Mouse (Mus musculus): ENCODE measurements at regions not wholly inside any gene's neighbourhood (a gene's known extent, or its start where the extent isn't known, plus 50 kb on each side); places are given as distances from the start of the nearest gene placed in this dataset.

DNA sequence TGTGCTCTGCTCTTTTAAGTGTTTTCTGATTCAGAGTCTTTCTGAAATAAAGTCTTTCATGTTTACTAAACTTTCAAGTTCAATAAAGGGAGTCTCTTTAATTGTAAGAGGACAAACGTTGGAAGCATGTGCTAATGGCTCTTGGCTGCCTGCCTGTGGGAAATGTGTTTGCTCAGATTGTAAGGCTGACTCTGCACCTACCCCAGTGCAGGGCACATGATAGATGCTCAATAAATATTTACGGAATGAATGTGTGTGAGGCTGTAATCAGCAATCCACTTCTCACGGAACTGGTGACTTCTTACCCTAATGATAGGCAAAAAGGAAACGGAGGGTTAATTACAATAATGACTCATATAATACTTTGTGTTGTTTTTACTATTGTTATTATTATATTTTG is 389.0 kb upstream of the Klf4 start:
- no peak for DNase-seq

DNA sequence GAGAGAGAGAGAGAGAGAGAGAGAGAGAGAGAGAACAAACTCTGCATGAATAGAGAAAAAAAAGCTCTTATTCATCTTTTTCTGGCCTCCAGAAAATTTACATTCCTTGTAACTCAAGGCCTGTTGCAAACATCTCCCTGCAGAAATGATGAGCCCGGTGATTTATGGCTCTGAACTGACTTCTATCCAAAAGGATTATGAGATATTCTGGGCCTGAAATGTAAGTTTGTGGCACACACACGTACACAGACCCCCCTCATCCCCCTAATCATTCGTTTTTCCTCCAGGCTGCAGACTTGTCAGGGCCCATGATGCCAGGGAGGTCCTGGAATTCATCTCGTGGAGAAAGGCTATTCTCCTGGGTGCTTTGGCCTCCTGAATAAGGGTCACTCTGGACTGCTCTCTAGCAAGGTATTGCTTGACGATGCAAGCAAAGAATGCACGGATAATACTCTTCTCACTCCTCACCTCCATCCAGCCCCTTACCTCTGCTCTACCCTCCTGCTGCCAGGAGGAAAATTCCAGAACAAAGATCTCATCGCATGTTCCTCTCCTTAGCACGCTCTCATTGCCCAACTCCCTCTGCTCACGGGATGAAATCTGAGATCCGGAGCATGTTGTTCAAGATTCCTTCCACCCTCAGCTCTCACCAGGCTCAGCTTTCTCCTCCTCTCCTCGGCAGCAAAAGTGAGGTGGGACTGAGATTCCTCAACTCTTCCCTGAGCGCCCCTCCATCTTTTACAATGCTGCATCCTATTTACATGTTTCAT is 362.0 kb upstream of the Klf4 start:
- DNase-seq: no peak

DNA sequence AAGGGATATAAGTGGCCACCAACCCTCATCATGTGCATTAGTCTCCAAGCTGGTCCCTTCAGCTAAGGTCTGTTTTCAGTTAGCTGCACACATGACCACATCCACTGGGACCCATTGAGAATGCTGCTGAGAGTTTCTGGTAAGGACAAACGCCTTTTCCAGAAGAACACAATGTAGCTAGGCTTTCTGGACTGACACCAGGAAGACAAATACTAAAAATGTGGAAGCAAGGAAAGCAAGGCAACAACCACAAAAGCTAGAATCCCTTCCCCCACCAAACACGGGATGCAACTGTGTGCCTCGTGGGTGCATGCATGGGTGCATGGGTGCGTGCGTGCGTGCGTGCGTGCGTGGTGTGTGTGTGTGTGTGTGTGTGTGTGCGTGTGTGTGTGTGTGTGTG is 359.4 kb upstream of the Klf4 start:
- no peak for DNase-seq

- no peak for DNase-seq
Measured at GRCm38 (mm10) chr4:55887581-55887980, 355.3 kb upstream of the Klf4 start.

- no peak for DNase-seq
Measured at GRCm38 (mm10) chr4:55882541-55882940, 350.3 kb upstream of the Klf4 start.

GRCm38 (mm10) chr4:55875304-55875703 is 343.0 kb upstream of the Klf4 start:
- DNase-seq: no peak

- DNase-seq: peak; percentile 2
Measured at GRCm38 (mm10) chr4:55874875-55875274, 342.6 kb upstream of the Klf4 start.

- DNase-seq: no peak
Measured at GRCm38 (mm10) chr4:55874276-55874675, 342.0 kb upstream of the Klf4 start.

- no peak for DNase-seq
Measured at GRCm38 (mm10) chr4:55860055-55860454, 327.8 kb upstream of the Klf4 start.

DNA sequence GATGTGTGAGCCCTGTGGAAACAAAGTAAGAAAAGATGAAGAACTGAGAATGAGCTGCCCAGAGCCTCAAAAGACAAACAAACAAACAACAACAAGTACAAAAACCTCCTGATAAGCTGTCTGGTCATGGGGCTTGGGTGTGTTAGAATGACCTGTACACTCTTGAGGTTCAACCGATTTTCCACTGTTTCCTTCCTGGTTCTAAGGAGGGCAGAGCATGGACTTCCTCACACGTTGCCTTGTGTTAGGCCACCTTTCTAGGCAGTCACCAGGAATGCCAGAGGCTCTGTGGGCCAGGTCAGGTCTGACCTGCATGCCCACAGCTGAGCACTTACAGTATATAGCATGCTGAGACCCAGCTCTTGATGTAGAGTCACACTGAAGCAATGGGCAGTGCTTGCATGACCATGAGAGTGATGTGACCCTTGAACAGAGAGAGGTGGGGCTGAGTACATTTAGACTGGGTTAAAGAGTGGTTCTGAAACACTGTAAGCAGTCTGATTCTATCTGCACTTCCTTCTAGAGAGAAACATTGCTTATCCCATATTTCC is 327.0 kb upstream of the Klf4 start:
- DNase-seq: no peak

DNA sequence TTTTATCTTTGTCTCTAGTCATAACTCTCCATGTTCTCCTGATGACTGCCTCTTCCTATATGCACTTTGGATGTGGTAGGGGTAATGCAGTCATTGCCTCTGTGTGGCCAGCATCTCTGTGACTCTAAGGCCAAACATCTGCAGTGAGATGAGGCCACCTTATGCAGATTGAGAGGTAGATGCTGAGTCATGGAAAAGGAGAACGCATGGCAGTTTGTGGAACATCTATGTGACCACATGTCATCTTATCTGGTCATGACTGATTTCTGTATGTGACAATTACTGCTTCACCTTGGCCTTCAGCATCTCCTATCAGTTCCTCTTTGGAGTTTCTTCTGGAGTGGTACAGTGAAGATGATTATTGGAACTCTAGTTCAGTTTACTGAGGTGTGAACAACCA is 319.2 kb upstream of the Klf4 start:
- no peak for DNase-seq

DNA sequence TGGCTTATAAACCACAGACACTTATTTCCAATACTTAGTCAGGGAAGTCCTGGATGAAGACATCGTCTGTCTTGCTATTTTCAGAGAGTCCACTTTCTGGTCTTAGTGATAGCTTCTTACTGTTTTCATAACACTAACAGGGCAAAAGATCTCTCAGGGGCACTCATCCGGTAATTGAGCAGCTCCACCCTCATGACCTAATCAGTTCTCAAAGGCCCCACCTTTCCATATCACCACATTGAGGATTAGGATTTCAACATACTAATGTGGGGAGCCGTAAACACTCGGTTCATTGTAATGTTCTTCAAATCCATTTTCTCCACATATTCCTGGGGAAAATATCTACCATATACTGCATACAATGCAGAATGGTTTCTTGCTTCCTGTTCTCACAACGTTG is 318.8 kb upstream of the Klf4 start:
- DNase-seq: no peak

DNA sequence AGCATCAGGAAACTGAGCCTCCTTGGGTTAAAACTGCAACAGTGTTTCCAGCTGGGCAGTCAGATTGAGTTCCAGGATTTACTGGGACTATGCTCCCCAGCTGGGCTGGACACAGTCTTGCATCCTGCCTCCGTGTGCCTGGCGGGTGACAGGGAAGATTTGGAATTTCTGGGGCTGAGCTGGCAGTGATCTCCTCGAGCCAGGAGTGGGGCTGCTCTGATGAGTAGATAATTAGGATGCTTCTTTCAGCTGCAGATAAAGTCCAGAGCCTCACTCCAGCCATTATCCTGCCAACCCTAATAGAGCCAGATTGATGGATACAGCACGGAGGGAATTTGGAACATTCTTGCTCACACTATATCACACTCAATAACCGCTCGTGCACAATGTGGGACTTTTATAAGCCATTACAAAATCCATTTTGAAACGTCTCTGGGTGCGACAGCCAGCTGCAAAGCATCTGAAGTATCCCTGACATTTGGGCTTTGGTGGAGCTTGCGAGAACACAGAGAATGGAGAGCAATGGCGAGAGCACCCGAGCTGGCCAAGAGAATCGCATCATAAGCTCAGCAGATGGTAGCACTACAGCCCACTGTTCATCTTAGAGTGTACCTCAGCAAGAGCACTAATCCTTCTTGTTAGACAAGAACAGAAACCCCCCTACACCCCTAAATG is 311.6 kb upstream of the Klf4 start:
- no peak for DNase-seq

- no peak for DNase-seq
Measured at GRCm38 (mm10) chr4:55838568-55838967, 306.3 kb upstream of the Klf4 start.

DNA sequence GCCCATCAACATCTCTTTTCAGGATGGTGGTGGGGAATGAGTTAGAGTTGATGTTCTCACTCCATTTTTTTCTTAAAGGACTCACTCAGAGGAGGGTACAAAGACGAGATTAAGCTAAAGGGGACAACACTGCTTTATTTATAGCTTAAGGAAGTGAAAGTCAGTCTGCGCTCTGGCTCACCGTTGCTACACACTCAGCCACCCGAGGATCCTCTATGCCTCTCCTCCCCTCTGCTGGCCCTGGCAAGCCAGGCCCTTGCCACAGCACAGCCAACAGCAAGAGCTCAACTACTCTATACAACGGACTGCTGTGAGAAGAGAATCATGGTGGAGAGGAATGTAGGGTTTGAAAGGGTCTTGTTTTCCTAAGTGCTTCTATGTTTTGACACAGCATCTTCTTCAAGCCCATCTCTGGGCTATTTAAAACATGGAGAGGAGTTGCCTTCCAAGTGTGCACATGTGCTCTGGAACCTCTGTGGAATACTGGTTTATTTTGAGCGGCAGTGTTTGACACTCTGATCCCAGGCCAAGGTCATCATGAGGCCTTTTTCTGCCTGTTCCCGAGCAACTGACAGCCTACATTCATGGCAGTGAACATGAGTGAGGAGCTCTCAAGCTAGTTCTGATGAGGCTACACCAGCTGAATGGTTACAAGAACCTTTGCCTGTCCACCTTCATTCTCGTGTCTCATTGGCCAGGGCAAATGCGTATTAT is 291.9 kb upstream of the Klf4 start:
- DNase-seq: no peak

DNA sequence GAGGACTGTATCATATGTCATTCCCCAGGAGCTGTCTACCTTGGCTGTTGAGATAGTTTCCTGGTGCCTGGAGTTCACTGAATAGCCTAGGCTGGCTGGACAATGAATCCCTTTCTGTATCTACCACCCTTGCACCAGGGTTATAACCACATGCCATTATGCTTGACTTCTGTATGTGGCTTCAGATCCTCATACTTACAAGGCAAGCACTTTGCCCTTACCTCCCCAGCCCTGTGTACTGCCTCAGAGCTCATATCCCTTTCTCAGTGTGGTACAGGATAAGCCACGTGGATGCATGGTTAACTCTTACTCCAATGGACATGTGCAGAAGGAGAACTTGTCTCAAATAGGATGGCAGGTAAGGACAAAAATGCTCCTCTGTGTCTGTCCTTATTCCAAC is 291.3 kb upstream of the Klf4 start:
- DNase-seq: no peak

GRCm38 (mm10) chr4:55817035-55817818 is 285.0 kb upstream of the Klf4 start:
- no peak for DNase-seq

DNA sequence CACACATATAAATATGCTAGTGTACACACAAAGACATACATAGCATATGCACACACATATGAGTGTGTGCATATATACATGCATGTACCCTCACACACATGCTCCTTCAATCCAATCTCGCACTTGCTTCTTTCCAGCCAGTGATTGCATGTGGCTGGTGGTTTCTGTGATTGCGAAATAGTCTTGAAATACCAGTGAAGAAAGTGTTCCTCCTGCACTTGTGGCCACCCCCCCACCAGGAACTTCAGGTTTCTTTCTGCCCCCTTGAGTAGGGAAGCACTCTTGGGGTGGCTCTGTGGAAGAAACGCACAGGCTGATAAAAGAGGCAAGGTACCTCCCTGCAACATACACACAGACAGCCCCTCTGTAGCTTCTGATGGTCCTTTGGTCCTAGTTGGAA is 283.6 kb upstream of the Klf4 start:
- DNase-seq: no peak

GRCm38 (mm10) chr4:55812846-55813245 is 280.6 kb upstream of the Klf4 start:
- DNase-seq: no peak

DNA sequence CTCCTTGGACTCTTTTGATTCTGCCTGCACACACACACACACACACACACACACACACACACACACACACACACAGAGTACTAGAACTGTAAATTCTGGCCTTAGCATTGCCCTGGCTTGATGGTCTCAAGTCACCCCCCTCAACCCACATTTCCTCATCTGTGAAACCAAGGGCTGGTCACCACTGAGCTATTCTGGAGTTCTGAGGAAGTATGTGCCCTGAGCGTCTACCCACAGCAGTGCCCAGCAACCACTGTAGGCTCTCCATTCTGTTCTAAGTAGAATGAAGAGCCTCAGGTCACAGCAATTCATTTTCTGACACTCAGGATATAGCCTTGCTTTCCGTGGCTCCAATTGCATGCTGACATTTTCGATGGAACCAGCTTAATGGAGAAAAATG is 279.4 kb upstream of the Klf4 start:
- DNase-seq: no peak

DNA sequence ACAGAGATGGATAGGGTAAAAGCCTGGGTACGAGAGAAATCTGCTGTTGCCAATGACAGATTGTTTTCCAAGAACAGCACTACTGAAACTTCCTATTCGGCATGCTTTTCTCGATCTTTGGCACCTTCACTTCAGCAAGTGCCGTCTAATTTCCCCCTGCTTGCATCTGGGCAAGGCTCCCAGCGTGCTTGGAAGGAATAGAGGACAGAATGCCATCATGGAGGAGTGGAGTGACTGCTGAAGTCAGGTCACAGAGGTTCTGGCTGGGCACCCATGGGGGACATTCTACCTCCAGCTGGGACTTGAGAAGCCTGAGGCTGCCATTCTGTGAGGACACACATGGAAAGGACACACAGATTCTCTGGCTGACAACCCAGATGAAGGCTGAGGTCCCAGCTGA is 276.2 kb upstream of the Klf4 start:
- DNase-seq: no peak

- no peak for DNase-seq
Measured at GRCm38 (mm10) chr4:55806799-55807198, 274.5 kb upstream of the Klf4 start.

All from kidney, adult 11 months (tissue).